Comparison of ENCODE assay signal across 9 mouse cellular contexts in genomic region chr1:80630179-80631149, GRCm38 (mm10).
DNase-seq lines count a peak whose midpoint lies in the region; ATAC-seq lines count a peak whose summit lies in the region.
"Had no signal": no experiment of that assay in that cellular context is flagged by ENCODE, and none has a peak within 500 bp of the region (broad histone marks: within the 10 kb centered on the region; RNA-seq: fewer than 3 reads in every experiment).

No protein-coding gene starts in this region.

- H3K36me3 ChIP-seq in hindbrain, embryonic 12.5 days: no peaks in the 10 kb centered on the region
- no peaks in the 10 kb centered on the region for H3K36me3 ChIP-seq in midbrain, embryonic 14.5 days (ENCODE audit: control insufficient read depth, insufficient read depth, low read length)
- H3K36me3 ChIP-seq in heart, embryonic 12.5 days: no peaks in the 10 kb centered on the region
- H3K36me3 ChIP-seq: liver, embryonic 15.5 days had no signal

- peak overlapping the region; percentile 44; the same call in 1 of the 2 replicates for H3K27ac ChIP-seq in hindbrain, embryonic 12.5 days
- H3K27ac ChIP-seq in midbrain, embryonic 14.5 days (replicated peaks; ENCODE audit: low read depth, low read length): peak overlapping the region; percentile 63; the same call in 1 of the 2 replicates
- no peak overlapping the region for H3K27ac ChIP-seq in heart, embryonic 12.5 days (ENCODE audit: poor library complexity, severe bottlenecking)
- H3K27ac ChIP-seq: liver, embryonic 15.5 days had no signal

- no peaks in the 10 kb centered on the region for H3K9me3 ChIP-seq in hindbrain, embryonic 12.5 days (replicated peaks)
- H3K9me3 ChIP-seq in midbrain, embryonic 14.5 days (ENCODE audit: control insufficient read depth, low read length): no peaks in the 10 kb centered on the region
- H3K9me3 ChIP-seq in heart, embryonic 12.5 days (replicated peaks): no peaks in the 10 kb centered on the region
- H3K9me3 ChIP-seq: liver, embryonic 15.5 days had no signal

- H3K4me3 ChIP-seq in hindbrain, embryonic 12.5 days: no peak overlapping the region
- H3K4me3 ChIP-seq in midbrain, embryonic 14.5 days (replicated peaks; ENCODE audit: low read depth, low read length): no peak overlapping the region
- H3K4me3 ChIP-seq in heart, embryonic 12.5 days: no peak overlapping the region
- H3K4me3 ChIP-seq: liver, embryonic 15.5 days had no signal

- H3K4me2 ChIP-seq in hindbrain, embryonic 12.5 days (replicated peaks): no peak overlapping the region
- no peak overlapping the region for H3K4me2 ChIP-seq in midbrain, embryonic 14.5 days (ENCODE audit: low read length)
- no peak overlapping the region for H3K4me2 ChIP-seq in heart, embryonic 12.5 days
- H3K4me2 ChIP-seq: liver, embryonic 15.5 days had no signal

- ATAC-seq in hindbrain, embryonic 12.5 days (ENCODE audit: low FRiP score): peak; percentile 54; the same call in 1 of the 2 replicates
- no peak for ATAC-seq in midbrain, embryonic 14.5 days (ENCODE audit: low FRiP score, low TSS enrichment)
- ATAC-seq in heart, embryonic 12.5 days (ENCODE audit: insufficient number of reproducible peaks, low FRiP score): no peak

- H3K27me3 ChIP-seq in hindbrain, embryonic 12.5 days: no peaks in the 10 kb centered on the region
- no peaks in the 10 kb centered on the region for H3K27me3 ChIP-seq in midbrain, embryonic 14.5 days (ENCODE audit: control insufficient read depth, insufficient read depth, low read length)
- no peaks in the 10 kb centered on the region for H3K27me3 ChIP-seq in heart, embryonic 12.5 days (replicated peaks)
- H3K27me3 ChIP-seq: liver, embryonic 15.5 days had no signal

- no peak overlapping the region for H3K9ac ChIP-seq in hindbrain, embryonic 12.5 days
- no peak overlapping the region for H3K9ac ChIP-seq in midbrain, embryonic 14.5 days (replicated peaks; ENCODE audit: low read length)
- no peak overlapping the region for H3K9ac ChIP-seq in heart, embryonic 12.5 days
- H3K9ac ChIP-seq: liver, embryonic 15.5 days had no signal

- peak; percentile 46 for DNase-seq in embryo, embryonic 10 days (ENCODE audit: low spot score)
- peak; percentile 31 for DNase-seq in embryo, embryonic 9.5 days (ENCODE audit: extremely low spot score)
- DNase-seq in midbrain, embryonic 14.5 days: peak; percentile 71
- DNase-seq in gastrocnemius, postnatal 10 days: no peak
- no peak for DNase-seq in thymus, postnatal 36 days
- no peak for DNase-seq in kidney, adult 18-20 months

- WGBS in hindbrain, embryonic 12.5 days: 40% methylated on average over 5 of the region's 5 CpGs
- 36% methylated on average over 5 of the region's 5 CpGs for WGBS in midbrain, embryonic 14.5 days
- 78% methylated on average over 5 of the region's 5 CpGs for WGBS in heart, embryonic 12.5 days

- peaks cover 9% of the 10 kb centered on the region for H3K4me1 ChIP-seq in hindbrain, embryonic 12.5 days
- H3K4me1 ChIP-seq in midbrain, embryonic 14.5 days (ENCODE audit: control insufficient read depth, insufficient read depth, low read length): no peaks in the 10 kb centered on the region; the same call in 1 of the 2 replicates
- no peaks in the 10 kb centered on the region for H3K4me1 ChIP-seq in heart, embryonic 12.5 days (replicated peaks)
- H3K4me1 ChIP-seq: liver, embryonic 15.5 days had no signal

Comparison
In these comparisons a context has a peak if more than half of its experiments do, and no peak if none do; other contexts are left out.
1. DNase-seq: peak in embryo, embryonic 10 days (single experiment), embryo, embryonic 9.5 days (single experiment) and midbrain, embryonic 14.5 days (single experiment); none in gastrocnemius, postnatal 10 days (single experiment), thymus, postnatal 36 days (0 of 2) and kidney, adult 18-20 months (single experiment).